Mouse (Mus musculus) kidney, adult 2 months (tissue): ENCODE measurements around the gene Rbp7.

Experiments used
- CTCF ChIP-seq: fragments of 200-500 bp; conservative IDR thresholded peaks from 2 replicates; pipeline ENCODE4 v1.5.1; 2011; ENCODE audit warnings: low read depth, mild to moderate bottlenecking, control low read depth, low read length, moderate library complexity, mixed read lengths; ENCODE audit not compliant: insufficient read depth, insufficient read length
- POLR2A ChIP-seq: fragments of 200-500 bp; IDR thresholded peaks from one replicate; pipeline ENCODE4 v1.6.1; 2011; ENCODE audit warnings: low read depth, low read length, control low read depth

- TF ChIP-seq POLR2A (no peak), CTCF (no peak)
Observed at GRCm38 (mm10) chr4:149457831-149458430, 3.2 kb upstream of the Rbp7 start.
